Mouse (Mus musculus) cerebellum, adult 2 months (tissue): ENCODE measurements around the gene Heg1.

ENCODE experiments used
- CTCF ChIP-seq: fragments of 200-500 bp; IDR thresholded peaks from 2 replicates; pipeline ENCODE4 v1.5.1; 2011; ENCODE audit warnings: low read depth, mild to moderate bottlenecking, control low read depth, low read length, moderate library complexity, borderline replicate concordance; ENCODE audit not compliant: insufficient read depth
- POLR2A ChIP-seq: fragments of 200-500 bp; IDR thresholded peaks from 2 replicates; pipeline ENCODE4 v1.6.1; 2011; ENCODE audit warnings: low read length, control low read depth, borderline replicate concordance; ENCODE audit not compliant: insufficient read depth

DNA sequence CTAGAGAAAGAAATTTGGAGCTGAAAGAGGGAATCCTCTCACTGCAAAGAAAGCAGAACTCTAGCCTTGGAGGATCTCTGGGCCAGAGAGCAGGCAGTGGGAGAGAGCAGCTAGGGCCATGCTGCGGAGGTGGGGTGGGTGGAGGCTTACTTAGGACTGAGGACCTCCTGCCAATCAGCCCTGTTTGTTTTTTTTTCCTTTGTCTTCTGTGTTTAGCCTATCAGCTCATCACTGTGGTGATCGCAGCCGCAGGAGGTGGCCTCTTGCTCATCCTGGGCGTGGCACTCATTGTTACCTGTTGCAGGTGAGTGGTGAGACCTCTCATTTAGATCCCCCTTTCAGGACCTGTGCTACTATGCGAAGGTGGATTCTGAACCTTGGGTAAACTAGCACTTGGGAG lies 76.4 kb downstream of the Heg1 start:
- no peak for TF ChIP-seq CTCF
- no peak for TF ChIP-seq POLR2A
